Mouse (Mus musculus) cerebellum, adult (tissue): ENCODE measurements around the gene Zfp872.
"Not testable (repeated sequence)": the region's sequence is repeated elsewhere in the genome, so short reads cannot be mapped to it uniquely, and the experiment has no call there.

Experiments
- ATAC-seq: cut with Nextera tagmentation; 2 replicates; pipeline ENCODE4 v1.9.2; 2017; ENCODE audit warnings: mild to moderate bottlenecking, moderate library complexity, mixed read lengths; ENCODE audit not compliant: insufficient number of reproducible peaks, low FRiP score, low TSS enrichment

The Zfp872 gene

GRCm38 (mm10) chr9:22167751-22168150 is 20.1 kb upstream of the Zfp872 start:
- ATAC-seq: no peak

DNA sequence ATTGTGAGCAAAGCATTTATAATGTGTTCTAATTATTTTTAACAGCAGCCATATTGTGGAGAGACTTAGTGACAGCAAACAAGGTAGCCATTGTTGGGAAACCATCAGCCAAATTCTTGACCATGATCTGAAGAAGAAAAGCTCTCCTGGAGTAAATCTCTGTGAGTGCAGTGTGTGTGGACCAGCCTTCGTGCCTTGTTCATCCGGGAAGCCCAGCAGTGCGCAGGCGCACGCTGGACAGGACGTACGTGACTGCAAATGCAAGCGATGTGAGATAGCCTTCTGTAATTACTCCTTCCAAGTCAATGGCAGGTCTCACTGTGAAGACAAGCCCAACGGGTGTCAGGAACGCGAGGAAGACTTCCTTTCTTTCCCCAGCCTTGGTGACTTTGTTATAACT is 18.6 kb upstream of the Zfp872 start:
- no peak for ATAC-seq

DNA sequence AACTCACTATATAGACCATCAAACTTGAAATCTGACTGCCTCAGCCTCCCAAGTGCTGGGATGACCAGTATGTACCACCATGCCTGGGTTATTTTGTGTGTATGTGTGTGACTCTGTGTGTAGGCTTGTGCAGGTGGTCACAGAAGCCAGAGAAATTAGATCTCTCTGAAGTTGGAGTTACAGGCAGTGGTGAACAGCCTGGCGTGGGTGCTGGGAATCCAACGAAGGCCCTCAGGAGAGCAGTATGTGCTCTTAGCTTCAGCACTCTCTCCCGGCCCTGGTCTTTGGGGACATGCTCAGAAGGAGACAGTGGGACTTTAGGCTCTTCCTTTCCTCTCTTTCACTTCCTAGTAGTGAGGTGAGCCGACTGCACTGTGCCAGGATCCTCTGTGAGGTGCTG is 15.6 kb upstream of the Zfp872 start:
- ATAC-seq: no peak

DNA sequence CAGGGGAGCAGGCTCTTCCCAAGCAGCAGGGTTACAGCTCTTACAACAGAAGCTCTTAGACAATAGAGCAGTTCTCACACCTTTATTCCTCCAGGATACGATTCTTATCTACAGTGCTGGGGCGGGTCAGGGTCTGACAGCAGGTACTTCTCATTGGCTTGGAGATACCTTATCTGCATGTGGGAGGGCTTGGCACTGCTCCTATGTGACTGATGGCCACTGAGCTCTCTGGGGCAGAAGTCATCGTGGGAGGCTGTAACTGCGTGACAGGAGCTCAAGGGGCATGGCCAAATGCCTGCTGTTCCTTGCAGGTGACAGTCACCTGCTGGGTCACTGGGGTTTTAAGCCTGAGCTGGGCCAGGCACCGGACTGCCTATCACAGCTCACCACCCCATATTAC is 8.5 kb downstream of the Zfp872 start:
- ATAC-seq: no peak

DNA sequence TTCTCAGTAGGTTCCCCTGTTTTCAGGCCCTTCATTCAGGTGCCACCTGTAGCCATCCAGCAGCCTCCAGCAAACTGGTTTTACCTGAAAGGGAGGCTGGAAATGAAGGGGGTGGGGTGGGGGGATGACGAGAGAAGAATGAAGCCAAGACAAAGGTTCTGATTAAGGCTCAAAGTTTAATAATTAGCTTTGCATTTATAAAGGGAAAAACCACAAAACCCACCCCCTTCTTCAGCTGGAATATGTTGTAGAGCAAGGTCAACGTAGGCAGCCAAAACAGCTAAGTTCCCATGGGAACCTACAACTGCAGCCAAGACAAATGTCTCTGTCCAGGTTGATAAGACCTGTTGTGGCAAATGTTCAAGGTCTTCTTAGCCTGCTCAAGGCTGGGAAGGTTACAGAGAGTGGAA is 25.9 kb downstream of the Zfp872 start:
- no peak for ATAC-seq

DNA sequence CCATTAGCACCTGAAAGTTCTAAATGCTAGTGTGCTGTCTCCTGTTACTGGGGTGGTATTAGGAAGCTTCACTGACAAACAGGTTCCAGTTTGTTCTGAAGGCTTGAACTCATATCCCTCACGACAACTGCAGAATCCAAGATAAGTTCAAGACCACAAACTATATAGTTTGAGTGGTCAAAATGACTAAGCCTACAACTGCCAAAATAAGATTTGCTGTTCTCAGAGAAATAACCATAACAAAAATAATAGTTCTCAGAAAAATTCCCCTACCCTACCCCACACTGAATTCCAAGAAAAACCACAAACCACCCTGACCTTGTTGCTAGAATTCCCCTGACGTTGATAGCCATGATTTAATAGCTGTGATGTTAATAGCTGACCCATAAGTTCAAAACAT is 26.7 kb downstream of the Zfp872 start:
- no peak for ATAC-seq

DNA sequence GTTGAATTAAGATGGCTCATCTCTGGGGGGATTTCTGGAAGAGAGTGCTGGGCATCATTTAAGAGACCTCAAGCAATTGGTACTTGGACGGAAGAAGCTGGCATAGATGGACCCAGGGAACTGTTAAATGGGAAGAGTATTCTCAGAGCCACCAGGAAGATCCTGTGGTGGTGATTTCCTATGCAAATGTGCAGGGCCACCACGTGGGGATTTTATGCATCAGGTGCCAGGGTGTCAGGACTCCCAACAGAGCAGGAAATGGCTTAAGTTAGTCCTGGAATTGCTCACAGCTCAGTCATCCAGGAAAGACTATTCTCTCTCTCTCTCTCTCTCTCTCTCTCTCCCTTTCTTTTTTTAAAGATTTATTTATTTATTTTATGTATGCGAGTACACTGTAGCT is 28.8 kb downstream of the Zfp872 start:
- ATAC-seq: no peak

GRCm38 (mm10) chr9:22217858-22218493 is 30.1 kb downstream of the Zfp872 start:
- no peak for ATAC-seq

DNA sequence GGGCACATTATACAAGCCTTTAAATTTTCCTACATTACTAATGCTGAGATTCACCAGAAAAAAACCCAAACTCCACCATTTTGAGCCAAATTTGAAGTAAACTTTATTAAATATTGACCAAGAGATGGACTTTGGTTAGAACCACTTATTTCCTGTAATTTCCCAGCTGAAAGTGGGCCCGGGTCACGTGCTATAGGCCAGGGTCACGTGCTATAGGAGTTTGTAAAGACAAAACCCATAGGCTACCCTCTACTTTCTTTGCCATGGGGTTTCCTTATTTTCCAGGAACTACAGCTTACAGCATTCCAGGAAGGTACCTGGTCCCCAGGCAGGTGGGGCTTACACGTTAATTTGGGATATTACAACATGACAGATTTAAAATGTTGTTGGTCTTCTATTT is 36.2 kb downstream of the Zfp872 start:
- no peak for ATAC-seq

- ATAC-seq: peak; percentile 38; the same call in 1 of the 2 replicates
Measured at GRCm38 (mm10) chr9:22224536-22225503, 36.9 kb downstream of the Zfp872 start.

DNA sequence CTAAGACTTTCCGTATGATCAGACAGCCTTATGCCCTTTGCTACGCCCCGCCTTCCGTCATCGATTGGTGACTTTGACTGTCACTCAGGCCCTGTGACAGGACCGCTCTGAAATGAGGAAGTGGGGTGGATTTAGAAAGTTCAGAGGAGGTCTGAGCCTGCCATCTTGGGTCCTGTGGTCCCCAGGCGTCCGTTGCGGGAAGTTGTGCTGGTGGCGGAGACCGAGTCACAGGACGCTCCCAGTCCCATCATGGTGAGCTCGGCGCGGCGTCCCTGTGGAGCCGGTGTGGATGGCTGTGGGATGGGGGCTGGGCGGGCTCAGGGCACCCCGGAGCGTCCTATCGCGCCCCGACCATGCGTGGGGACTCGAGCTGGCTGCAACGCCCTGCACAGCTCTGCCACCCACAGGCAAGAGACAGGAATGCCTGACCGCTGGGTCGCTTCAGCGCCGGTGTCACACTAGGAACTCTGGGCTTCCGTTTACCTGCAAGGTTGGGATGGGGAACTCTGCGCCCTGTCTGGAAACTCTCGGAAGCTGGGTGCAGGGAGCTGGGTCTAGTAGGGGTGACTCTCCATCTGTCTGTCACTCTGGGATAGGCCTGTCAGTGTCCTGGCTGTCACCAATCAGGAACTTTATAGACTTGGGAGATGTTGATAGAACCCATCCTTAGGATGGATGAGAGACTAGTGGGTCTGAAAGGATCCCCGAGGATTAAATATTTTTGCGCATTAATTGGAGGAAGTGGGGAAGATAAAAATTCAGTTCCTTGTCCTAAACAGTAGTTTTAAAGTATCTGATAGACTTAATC is 37.9 kb downstream of the Zfp872 start, which contains the start of gene Zfp809:
Zfp809 (plus strand) TSS at position 134 of the 808 bp plus-strand sequence.
- ATAC-seq: peak; percentile 99

- not testable (repeated sequence) for ATAC-seq
Measured at GRCm38 (mm10) chr9:22226389-22226673, 38.4 kb downstream of the Zfp872 start.

GRCm38 (mm10) chr9:22226846-22227245 is 39.0 kb downstream of the Zfp872 start:
- no peak for ATAC-seq

DNA sequence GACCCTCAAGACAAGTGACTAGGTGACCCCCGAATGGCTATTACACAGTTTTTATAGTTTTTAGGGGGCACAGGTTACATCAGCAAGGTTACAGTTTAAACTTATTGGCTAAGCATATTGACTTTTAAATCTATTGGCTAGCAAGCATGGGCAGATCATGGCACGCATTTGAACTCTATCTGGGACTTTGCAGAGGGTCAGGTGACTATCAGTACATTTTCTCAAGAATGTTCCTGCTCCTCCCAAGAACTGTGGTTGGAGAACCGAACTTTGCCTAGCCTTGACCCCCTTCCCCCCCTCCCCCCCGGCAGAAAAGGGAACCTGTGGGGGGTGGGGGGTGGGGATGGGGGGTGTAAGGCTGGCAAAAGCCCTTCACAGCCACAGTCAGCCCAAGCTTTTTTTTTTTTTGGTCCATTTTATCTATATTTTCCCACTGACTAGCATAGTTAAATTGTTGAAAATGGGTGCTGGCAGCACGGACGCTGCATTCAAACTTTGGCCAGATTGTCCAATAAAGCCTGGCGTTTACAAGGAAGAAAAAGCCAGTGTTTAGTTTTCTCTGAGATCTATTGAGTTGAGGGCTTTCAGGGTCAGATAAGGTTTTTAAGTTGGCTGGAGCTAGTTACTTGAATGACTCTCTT is 41.6 kb downstream of the Zfp872 start:
- no peak for ATAC-seq

- no peak for ATAC-seq
Measured at GRCm38 (mm10) chr9:22230061-22230460, 42.2 kb downstream of the Zfp872 start.

DNA sequence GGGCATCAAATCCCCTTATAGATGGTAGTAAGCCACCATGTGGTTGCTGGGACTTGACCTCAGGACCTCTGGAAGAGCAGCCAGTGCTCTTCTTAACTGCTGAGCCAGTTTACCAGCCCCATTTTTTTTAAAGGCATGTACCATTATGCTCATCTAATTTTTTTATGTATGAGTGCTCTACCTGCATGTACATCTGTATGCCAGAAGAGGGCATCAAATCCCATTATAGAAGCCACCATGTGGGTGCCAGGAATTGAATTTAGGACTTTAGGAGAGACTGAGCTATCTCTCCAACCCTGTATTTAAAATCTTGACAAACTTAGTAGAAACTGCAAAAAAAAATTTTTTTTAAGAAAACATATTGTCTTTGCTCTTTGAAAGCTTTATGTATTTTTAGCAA is 42.7 kb downstream of the Zfp872 start:
- ATAC-seq: no peak

DNA sequence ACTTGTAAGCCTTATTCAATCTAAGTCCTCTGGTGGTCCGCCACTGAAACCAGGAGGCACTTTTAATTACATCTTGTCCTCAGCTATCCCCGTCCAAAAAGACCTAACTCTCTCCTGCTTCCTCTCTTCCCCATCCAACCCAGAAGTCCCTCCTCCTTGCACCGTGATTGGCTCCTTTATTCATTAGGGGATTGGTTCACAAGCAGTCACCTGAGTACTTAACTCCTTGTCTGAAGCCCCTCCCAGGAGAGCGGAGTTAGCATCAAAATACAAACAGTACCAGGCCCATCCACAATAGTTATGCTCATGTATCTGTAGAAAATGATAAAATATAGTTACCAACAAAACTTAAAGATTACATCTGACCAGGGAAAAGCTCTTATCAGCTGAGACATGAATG is 52.1 kb downstream of the Zfp872 start:
- no peak for ATAC-seq

- no peak for ATAC-seq
Measured at GRCm38 (mm10) chr9:22244242-22244641, 56.4 kb downstream of the Zfp872 start.
